Mouse (Mus musculus) cerebellum, postnatal 36 days (tissue): ENCODE data around the gene Pcbp4.
"Not testable (repeated sequence)": the region's sequence is repeated elsewhere in the genome, so short reads cannot be mapped to it uniquely, and the experiment has no call there.

Source experiments
- DNase-seq, 2 experiments: peaks; one replicate each; pipeline ENCODE4 v3.0.0; 2021 to 2022; ENCODE audit warnings: mixed read lengths in 2 of 2

Gene Pcbp4

GRCm38 (mm10) chr9:106482578-106483115 is 29.6 kb downstream of the Pcbp4 start:
- no peak for DNase-seq

- DNase-seq, result no peak
These were observed 30.0 kb downstream of the Pcbp4 start for GRCm38 (mm10) chr9:106483136-106483535.

DNA sequence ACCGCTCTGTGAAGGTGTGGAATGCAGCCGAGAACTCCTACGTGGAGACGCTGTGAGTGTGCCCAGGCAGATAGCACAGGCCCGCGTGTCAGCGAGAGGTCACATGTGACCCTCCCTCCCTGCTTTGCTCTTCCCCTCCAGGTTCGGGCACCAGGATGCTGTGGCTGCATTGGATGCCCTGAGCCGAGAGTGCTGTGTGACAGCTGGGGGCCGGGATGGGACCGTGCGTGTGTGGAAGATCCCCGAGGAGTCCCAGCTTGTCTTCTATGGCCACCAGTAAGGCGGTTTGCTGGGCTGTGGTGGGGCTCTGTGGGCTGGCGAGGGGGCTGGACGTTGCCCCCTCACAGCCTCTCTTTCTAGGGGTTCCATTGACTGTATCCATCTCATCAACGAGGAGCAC is 30.5 kb downstream of the Pcbp4 start:
- DNase-seq, result no peak

DNA sequence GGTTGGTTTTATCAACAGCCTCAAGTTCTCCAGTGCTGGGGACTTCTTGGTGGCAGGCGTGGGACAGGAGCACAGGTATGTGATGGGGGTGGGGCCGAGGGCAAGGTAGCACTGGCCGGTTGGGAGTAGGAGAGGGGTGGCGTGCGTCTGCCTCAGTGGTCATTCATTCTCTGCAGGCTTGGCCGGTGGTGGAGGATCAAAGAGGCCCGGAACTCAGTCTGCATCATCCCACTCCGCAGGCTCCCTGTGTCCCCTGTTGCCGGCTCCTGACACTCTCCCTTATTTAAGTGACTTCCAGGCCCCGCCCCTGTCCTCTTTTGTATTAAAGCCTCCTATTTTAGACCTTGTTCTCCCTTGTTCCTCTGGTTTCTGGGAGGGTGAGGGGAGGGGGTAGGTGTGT is 32.0 kb downstream of the Pcbp4 start:
- DNase-seq, result no peak

GRCm38 (mm10) chr9:106487602-106488001 is 34.5 kb downstream of the Pcbp4 start:
- DNase-seq, result not testable (repeated sequence)

DNA sequence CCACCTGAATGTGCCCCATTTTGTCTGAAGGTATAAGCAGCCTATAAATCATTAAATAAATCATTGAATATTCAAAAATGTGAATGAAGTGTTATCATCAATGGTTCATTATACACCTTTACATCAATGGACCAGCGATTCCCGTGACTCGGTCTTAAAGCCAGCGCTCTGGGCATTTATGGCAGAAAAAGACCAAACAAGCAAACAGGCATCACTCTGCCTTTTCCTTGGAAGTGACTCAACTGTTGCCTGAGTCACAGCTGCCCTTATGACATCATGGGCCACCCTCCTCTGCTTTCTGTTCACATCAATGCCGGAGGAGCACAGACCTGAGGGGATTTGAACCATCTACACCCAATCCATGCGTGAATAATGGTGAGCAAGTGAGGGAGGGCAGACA is 46.6 kb downstream of the Pcbp4 start, which contains the start of gene Iqcf1:
TSS of gene Iqcf1 (plus strand) at position 301 of the 400 bp plus-strand sequence.
- no peak for DNase-seq

GRCm38 (mm10) chr9:106501846-106502245 is 48.8 kb downstream of the Pcbp4 start:
- DNase-seq, result no peak

DNA sequence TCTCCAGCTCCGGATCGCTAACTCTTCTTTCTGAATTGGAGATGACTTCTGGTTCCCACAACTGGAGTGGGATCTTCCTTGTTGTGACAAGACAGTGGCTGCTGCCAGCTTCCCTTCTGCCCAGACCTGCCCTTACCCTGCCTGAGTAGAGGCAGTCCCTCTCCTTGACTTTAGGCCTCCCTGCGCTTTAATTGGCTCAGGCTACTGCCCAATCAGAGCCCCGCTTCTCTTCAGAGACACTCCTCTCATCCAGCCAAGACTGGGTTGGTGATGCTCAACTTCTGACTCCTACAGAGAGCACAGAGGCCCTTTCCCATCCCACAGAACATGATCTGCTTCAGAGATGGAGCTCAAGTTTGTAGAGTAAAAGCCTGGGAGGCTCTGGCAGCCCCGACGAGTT is 51.2 kb downstream of the Pcbp4 start:
- DNase-seq, result no peak

GRCm38 (mm10) chr9:106509356-106509755 is 56.3 kb downstream of the Pcbp4 start:
- no peak for DNase-seq

DNA sequence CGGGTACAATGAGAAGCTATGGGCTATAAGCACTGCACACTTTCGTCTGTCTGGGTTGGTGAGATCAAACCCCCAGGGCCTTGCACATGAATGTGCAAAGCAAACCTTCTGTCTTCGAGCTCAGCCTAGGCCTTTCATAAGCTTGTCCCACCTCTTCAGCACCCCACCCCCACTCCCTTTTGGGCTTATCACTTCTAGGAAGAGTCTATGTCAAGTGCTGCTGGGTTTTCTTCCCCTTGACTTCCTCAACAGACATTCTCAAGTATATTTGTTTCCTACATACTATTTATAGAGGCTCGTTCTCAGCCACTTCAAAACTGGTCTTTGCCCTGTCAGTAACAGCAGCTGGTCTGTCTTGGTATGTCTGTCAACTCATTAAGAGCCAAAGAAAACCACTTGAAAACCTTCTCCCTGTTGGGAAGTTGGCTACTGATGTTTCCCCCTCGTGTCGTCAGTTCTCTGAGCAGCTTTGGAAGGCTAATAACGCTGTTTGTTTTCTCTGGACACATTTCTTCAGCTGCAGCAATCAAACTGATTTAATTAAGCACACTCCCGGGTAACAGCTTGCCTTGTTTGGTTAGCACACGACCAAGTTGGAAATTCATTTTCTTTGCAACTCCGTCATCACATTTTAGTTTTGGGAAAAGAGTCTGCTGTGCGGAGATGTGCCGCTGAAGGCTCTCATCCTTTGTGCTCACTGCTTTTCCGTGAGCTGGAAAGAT is 59.8 kb downstream of the Pcbp4 start:
- DNase-seq, result no peak

GRCm38 (mm10) chr9:106513566-106513965 is 60.5 kb downstream of the Pcbp4 start:
- DNase-seq, result no peak
